Mouse (Mus musculus) liver, embryonic 16.5 days (tissue): ENCODE results near the gene Slc25a23. TPM values are rescaled to one million over a fixed set of nuclear protein-coding genes. Genes with fewer than 3 reads are reported as not detected.
A peak's percentile ranks its signal among the peaks of the same experiment; 100 is the strongest.

Experiments used
- ATAC-seq: fragments of 200-750 bp; cut with Nextera tagmentation; 2 replicates; pipeline ENCODE4 v1.8.0; 2017; ENCODE audit warnings: low read depth, mild to moderate bottlenecking, moderate number of reproducible peaks, moderate library complexity
- H3K27ac ChIP-seq: fragments of 300-500 bp; sonication (generic); 2 replicates; pipeline ENCODE4 v1.5.1; 2014; ENCODE audit warnings: mild to moderate bottlenecking, low read length
- H3K27me3 ChIP-seq: fragments of 300-500 bp; sonication (generic); 2 replicates; pipeline ENCODE4 v1.6.1; 2014; ENCODE audit warnings: low read depth, low read length, mixed read lengths; ENCODE audit not compliant: control insufficient read depth, insufficient read depth
- H3K36me3 ChIP-seq: fragments of 300-500 bp; sonication (generic); 2 replicates; pipeline ENCODE4 v1.6.1; 2014; ENCODE audit warnings: mild to moderate bottlenecking; ENCODE audit not compliant: control insufficient read depth, insufficient read depth
- H3K4me1 ChIP-seq: fragments of 300-500 bp; sonication (generic); 2 replicates; pipeline ENCODE4 v1.6.1; 2014; ENCODE audit warnings: low read depth, low read length, mixed read lengths; ENCODE audit not compliant: control insufficient read depth
- H3K4me2 ChIP-seq: fragments of 300-500 bp; sonication (generic); 2 replicates; pipeline ENCODE4 v1.6.1; 2014; ENCODE audit warnings: low read depth, low read length, mixed read lengths
- H3K4me3 ChIP-seq: fragments of 300-500 bp; sonication (generic); 2 replicates; pipeline ENCODE4 v1.5.1; 2014; ENCODE audit warnings: low read depth, mild to moderate bottlenecking, low read length
- H3K9ac ChIP-seq: fragments of 300-500 bp; sonication (generic); 2 replicates; pipeline ENCODE4 v1.6.1; 2014; ENCODE audit warnings: low read depth, low read length
- H3K9me3 ChIP-seq: fragments of 300-500 bp; sonication (generic); replicated peaks from 2 replicates; pipeline ENCODE4 v1.6.1; 2016; ENCODE audit warnings: low read length; ENCODE audit not compliant: control insufficient read depth
- WGBS: fragments of 180-500 bp; shearing (Covaris S2); extraction: QIAGEN DNeasy Blood & Tissue Kit; methylation state at CpG from one replicate; pipeline ENCODE4 v1.1.7; 2014; ENCODE audit not compliant: insufficient replicate concordance; 5-methylcytosine and 5-hydroxymethylcytosine counted together
- polyA plus RNA-seq: library from polyadenylated mRNA; unstranded; fragments of >200 nt; fragmentation: Nextera tagmentation; extraction: Ambion mirVana; gene quantifications from 2 replicates; pipeline ENCODE4 v1.2.1, GENCODE M21; 2015

The Slc25a23 gene
- polyA plus RNA-seq, 1 experiment from 2014 or later = 7.0 TPM

GRCm38 (mm10) chr17:57099629-57100325 lies 40.1 kb upstream of the Slc25a23 start:
- peak overlapping the region; percentile 35 for H3K4me2 ChIP-seq
- WGBS = 5% methylated on average over 10 of the region's 10 CpGs
- H3K4me3 ChIP-seq = no peak overlapping the region
- H3K9ac ChIP-seq = no peak overlapping the region
- no peak overlapping the region for H3K27ac ChIP-seq
- no peaks in the 10 kb centered on the region for H3K9me3 ChIP-seq
- H3K4me1 ChIP-seq = no peaks in the 10 kb centered on the region; the same call in none of the 2 replicates
- H3K27me3 ChIP-seq = peaks cover 7% of the 10 kb centered on the region; the same call in 1 of the 2 replicates
- no peaks in the 10 kb centered on the region for H3K36me3 ChIP-seq
- ATAC-seq = peak; percentile 43

- no peaks in the 10 kb centered on the region; the same call in none of the 2 replicates for H3K4me1 ChIP-seq
- no peak for ATAC-seq
- H3K36me3 ChIP-seq = no peaks in the 10 kb centered on the region
- no peak overlapping the region for H3K9ac ChIP-seq
- no peak overlapping the region for H3K4me2 ChIP-seq
- peaks cover 3% of the 10 kb centered on the region; the same call in 1 of the 2 replicates for H3K27me3 ChIP-seq
- H3K4me3 ChIP-seq = no peak overlapping the region
- no peaks in the 10 kb centered on the region for H3K9me3 ChIP-seq
- no peak overlapping the region for H3K27ac ChIP-seq
- 41% methylated on average over 5 of the region's 5 CpGs for WGBS
Observed at GRCm38 (mm10) chr17:57098321-57098720, 38.7 kb upstream of the Slc25a23 start.

- H3K27me3 ChIP-seq = peaks cover 3% of the 10 kb centered on the region; the same call in 1 of the 2 replicates
- H3K4me2 ChIP-seq = peak overlapping the region; percentile 35
- H3K4me3 ChIP-seq = peak overlapping the region; percentile 16
- peak; percentile 63 for ATAC-seq
- no peak overlapping the region for H3K9ac ChIP-seq
- H3K4me1 ChIP-seq = no peaks in the 10 kb centered on the region; the same call in none of the 2 replicates
- H3K27ac ChIP-seq = no peak overlapping the region
- no peaks in the 10 kb centered on the region for H3K36me3 ChIP-seq
- no peaks in the 10 kb centered on the region for H3K9me3 ChIP-seq
- WGBS = under 1% methylated on average over 11 of the region's 11 CpGs
Observed at GRCm38 (mm10) chr17:57096623-57096920, 36.9 kb upstream of the Slc25a23 start.

GRCm38 (mm10) chr17:57095855-57096622 lies 36.4 kb upstream of the Slc25a23 start:
- Histone ChIP-seq H3K36me3 (no peaks in the 10 kb centered on the region), H3K4me2 (peak overlapping the region; percentile 35), H3K4me3 (peak overlapping the region; percentile 16), H3K27me3 (peaks cover 3% of the 10 kb centered on the region; the same call in 1 of the 2 replicates), H3K27ac (no peak overlapping the region), H3K4me1 (no peaks in the 10 kb centered on the region; the same call in none of the 2 replicates), H3K9me3 (no peaks in the 10 kb centered on the region), H3K9ac (no peak overlapping the region)
- peak; percentile 75 for ATAC-seq
- WGBS = 4% methylated on average over 18 of the region's 19 CpGs

GRCm38 (mm10) chr17:57094222-57094621 lies 34.6 kb upstream of the Slc25a23 start:
- ATAC-seq = no peak
- Histone ChIP-seq H3K4me2 (no peak overlapping the region), H3K4me3 (no peak overlapping the region), H3K27ac (no peak overlapping the region), H3K36me3 (no peaks in the 10 kb centered on the region), H3K9ac (no peak overlapping the region), H3K4me1 (no peaks in the 10 kb centered on the region; the same call in none of the 2 replicates), H3K27me3 (peaks cover 3% of the 10 kb centered on the region; the same call in 1 of the 2 replicates), H3K9me3 (no peaks in the 10 kb centered on the region)
- 54% methylated on average over 3 of the region's 3 CpGs for WGBS

GRCm38 (mm10) chr17:57087049-57087832 lies 27.6 kb upstream of the Slc25a23 start, which contains the start of gene Tubb4a:
Tubb4a (minus strand) TSS chr17:57087782.
- Histone ChIP-seq H3K9ac (no peak within 1 kb of the TSS), H3K36me3 (no peaks in the 10 kb centered on the region), H3K4me2 (no peak within 1 kb of the TSS), H3K27me3 (peaks cover 18% of the 10 kb centered on the region), H3K27ac (no peak within 1 kb of the TSS), H3K4me3 (no peak within 1 kb of the TSS), H3K4me1 (no peaks in the 10 kb centered on the region; the same call in 1 of the 2 replicates), H3K9me3 (no peaks in the 10 kb centered on the region)
- ATAC-seq = peak; percentile 27; the same call in 1 of the 2 replicates
- 2% methylated on average over 31 of the region's 31 CpGs for WGBS

- H3K27me3 ChIP-seq = peaks cover 18% of the 10 kb centered on the region
- ATAC-seq = no peak
- WGBS = 76% methylated on average over 11 of the region's 11 CpGs
Observed at GRCm38 (mm10) chr17:57085970-57086757, 26.5 kb upstream of the Slc25a23 start.

GRCm38 (mm10) chr17:57082481-57082880 lies 22.8 kb upstream of the Slc25a23 start:
- Histone ChIP-seq H3K4me1 (no peaks in the 10 kb centered on the region; the same call in 1 of the 2 replicates), H3K36me3 (no peaks in the 10 kb centered on the region), H3K4me2 (no peak overlapping the region), H3K27ac (no peak overlapping the region), H3K9me3 (no peaks in the 10 kb centered on the region), H3K27me3 (peaks cover 9% of the 10 kb centered on the region), H3K4me3 (no peak overlapping the region), H3K9ac (no peak overlapping the region)
- no peak for ATAC-seq
- WGBS = 65% methylated on average over 5 of the region's 5 CpGs

More at GRCm38 (mm10) chr17:57085970-57086757, 26.5 kb upstream of the Slc25a23 start:
- H3K9ac ChIP-seq = no peak overlapping the region
- no peaks in the 10 kb centered on the region for H3K9me3 ChIP-seq
- no peaks in the 10 kb centered on the region; the same call in 1 of the 2 replicates for H3K4me1 ChIP-seq
- no peak overlapping the region for H3K4me2 ChIP-seq
- no peak overlapping the region for H3K4me3 ChIP-seq
- H3K27ac ChIP-seq = no peak overlapping the region
- H3K36me3 ChIP-seq = no peaks in the 10 kb centered on the region
